Mouse (Mus musculus) midbrain, embryonic 13.5 days (tissue): ENCODE measurements around the gene Nadk. TPM values are rescaled to one million over a fixed set of nuclear protein-coding genes. Genes with fewer than 3 reads are reported as not detected.

ENCODE experiments used
- ATAC-seq: fragments of 200-750 bp; cut with Nextera tagmentation; 2 replicates; pipeline ENCODE4 v1.8.0; 2017; ENCODE audit warnings: mild to moderate bottlenecking, moderate TSS enrichment, moderate library complexity
- H3K27ac ChIP-seq: fragments of 300-500 bp; sonication (generic); 2 replicates; pipeline ENCODE4 v1.5.1; 2015; ENCODE audit warnings: inconsistent platforms, mild to moderate bottlenecking, moderate library complexity
- H3K27me3 ChIP-seq: fragments of 300-500 bp; sonication (generic); 2 replicates; pipeline ENCODE4 v1.6.1; 2015; ENCODE audit warnings: mild to moderate bottlenecking, inconsistent platforms
- H3K36me3 ChIP-seq: fragments of 300-500 bp; sonication (generic); 2 replicates; pipeline ENCODE4 v1.6.1; 2015; ENCODE audit warnings: mild to moderate bottlenecking, inconsistent platforms
- H3K4me1 ChIP-seq: fragments of 300-500 bp; sonication (generic); replicated peaks from 2 replicates; pipeline ENCODE4 v1.6.1; 2015; ENCODE audit warnings: inconsistent platforms
- H3K4me2 ChIP-seq: fragments of 300-500 bp; sonication (generic); replicated peaks from 2 replicates; pipeline ENCODE4 v1.6.1; 2015; ENCODE audit warnings: moderate library complexity, mild to moderate bottlenecking, inconsistent platforms
- H3K4me3 ChIP-seq: fragments of 300-500 bp; sonication (generic); replicated peaks from 2 replicates; pipeline ENCODE4 v1.5.1; 2015; ENCODE audit warnings: mild to moderate bottlenecking, inconsistent platforms
- H3K9ac ChIP-seq: fragments of 300-500 bp; sonication (generic); replicated peaks from 2 replicates; pipeline ENCODE4 v1.6.1; 2015; ENCODE audit warnings: mild to moderate bottlenecking, inconsistent platforms
- H3K9me3 ChIP-seq: fragments of 300-500 bp; sonication (generic); 2 replicates; pipeline ENCODE4 v1.6.1; 2016; ENCODE audit warnings: mild to moderate bottlenecking, inconsistent platforms
- WGBS: fragments of 180-500 bp; shearing (Covaris S2); methylation state at CpG from one replicate; pipeline ENCODE4 v1.1.7; 2015; 5-methylcytosine and 5-hydroxymethylcytosine counted together
- polyA plus RNA-seq: library from polyadenylated mRNA; unstranded; fragments of >200 nt; fragmentation: Nextera tagmentation; extraction: Ambion mirVana; gene quantifications from 2 replicates; pipeline ENCODE4 v1.2.1, GENCODE M21; 2015

Gene Nadk
- polyA plus RNA-seq, 1 experiment from 2014 or later, result 85.5 TPM

- no peak for ATAC-seq
- 85% methylated on average over 3 of the region's 3 CpGs for WGBS
- 0 out of 2 replicates have a peak, but pooled peaks cover 8% of the 10 kb centered on the region for H3K4me1 ChIP-seq
- no peak overlapping the region for H3K9ac ChIP-seq
- H3K4me3 ChIP-seq, result no peak overlapping the region
- H3K36me3 ChIP-seq, result peaks cover 4% of the 10 kb centered on the region; the same call in 1 of the 2 replicates
- no peaks in the 10 kb centered on the region for H3K27me3 ChIP-seq
- no peaks in the 10 kb centered on the region for H3K9me3 ChIP-seq
- H3K4me2 ChIP-seq, result no peak overlapping the region
- no peak overlapping the region for H3K27ac ChIP-seq
Observed at GRCm38 (mm10) chr4:155595777-155596176, 33.6 kb downstream of the Nadk start.

GRCm38 (mm10) chr4:155596606-155597005 lies 34.4 kb downstream of the Nadk start:
- no peak for ATAC-seq
- Histone ChIP-seq H3K4me1 (0 out of 2 replicates have a peak, but pooled peaks cover 8% of the 10 kb centered on the region), H3K36me3 (no peaks in the 10 kb centered on the region), H3K4me2 (no peak overlapping the region), H3K9me3 (no peaks in the 10 kb centered on the region), H3K27me3 (no peaks in the 10 kb centered on the region), H3K27ac (no peak overlapping the region), H3K9ac (no peak overlapping the region), H3K4me3 (no peak overlapping the region)
- WGBS, result 81% methylated on average over 5 of the region's 5 CpGs

- Histone ChIP-seq H3K27ac (no peak overlapping the region), H3K9ac (no peak overlapping the region), H3K27me3 (no peaks in the 10 kb centered on the region), H3K4me1 (peaks cover 24% of the 10 kb centered on the region), H3K9me3 (no peaks in the 10 kb centered on the region), H3K36me3 (peaks cover 8% of the 10 kb centered on the region; the same call in 1 of the 2 replicates), H3K4me3 (no peak overlapping the region), H3K4me2 (no peak overlapping the region)
- ATAC-seq, result no peak
- WGBS, result 32% methylated on average over 19 of the region's 20 CpGs
Observed at GRCm38 (mm10) chr4:155598536-155598935, 36.4 kb downstream of the Nadk start.

- WGBS, result 89% methylated on average over 11 of the region's 11 CpGs
- Histone ChIP-seq H3K27ac (peak overlapping the region; percentile 99), H3K36me3 (peaks cover 14% of the 10 kb centered on the region), H3K4me3 (peak overlapping the region; percentile 97), H3K9ac (peak overlapping the region; percentile 71; the same call in 1 of the 2 replicates), H3K9me3 (no peaks in the 10 kb centered on the region), H3K4me2 (peak overlapping the region; percentile 96), H3K4me1 (peaks cover 24% of the 10 kb centered on the region), H3K27me3 (no peaks in the 10 kb centered on the region)
- ATAC-seq, result no peak
Observed at GRCm38 (mm10) chr4:155599901-155600825, 38.0 kb downstream of the Nadk start.

GRCm38 (mm10) chr4:155601091-155601996 lies 39.2 kb downstream of the Nadk start, which contains the start of gene Slc35e2:
Slc35e2 (plus strand) TSS chr4:155601416.
- H3K9ac ChIP-seq, result peak within 1 kb of the TSS; percentile 99
- peak within 1 kb of the TSS; percentile 96 for H3K4me2 ChIP-seq
- no peaks in the 10 kb centered on the region for H3K9me3 ChIP-seq
- peak within 1 kb of the TSS; percentile 97 for H3K4me3 ChIP-seq
- peak within 1 kb of the TSS; percentile 99 for H3K27ac ChIP-seq
- ATAC-seq, result peak; percentile 96
- no peaks in the 10 kb centered on the region for H3K27me3 ChIP-seq
- WGBS, result under 1% methylated on average over 64 of the region's 65 CpGs
- H3K36me3 ChIP-seq, result peaks cover 21% of the 10 kb centered on the region
- peaks cover 24% of the 10 kb centered on the region for H3K4me1 ChIP-seq

GRCm38 (mm10) chr4:155601997-155602456 lies 39.8 kb downstream of the Nadk start:
- peak overlapping the region; percentile 99 for H3K9ac ChIP-seq
- H3K4me3 ChIP-seq, result peak overlapping the region; percentile 97
- peaks cover 24% of the 10 kb centered on the region for H3K4me1 ChIP-seq
- no peaks in the 10 kb centered on the region for H3K9me3 ChIP-seq
- peaks cover 23% of the 10 kb centered on the region for H3K36me3 ChIP-seq
- WGBS, result under 1% methylated on average over 31 of the region's 31 CpGs
- peak overlapping the region; percentile 99 for H3K27ac ChIP-seq
- H3K27me3 ChIP-seq, result no peaks in the 10 kb centered on the region
- ATAC-seq, result no peak
- peak overlapping the region; percentile 96 for H3K4me2 ChIP-seq

- Histone ChIP-seq H3K9ac (peak overlapping the region; percentile 99; the same call in 1 of the 2 replicates), H3K27ac (no peak overlapping the region), H3K4me2 (peak overlapping the region; percentile 96), H3K9me3 (no peaks in the 10 kb centered on the region), H3K36me3 (peaks cover 23% of the 10 kb centered on the region), H3K4me1 (peaks cover 24% of the 10 kb centered on the region), H3K27me3 (no peaks in the 10 kb centered on the region), H3K4me3 (peak overlapping the region; percentile 97)
- no peak for ATAC-seq
- WGBS, result 97% methylated on average over 1 of the region's 1 CpGs
Observed at GRCm38 (mm10) chr4:155602753-155603152, 40.6 kb downstream of the Nadk start.

GRCm38 (mm10) chr4:155603801-155604200 lies 41.6 kb downstream of the Nadk start:
- no peak overlapping the region for H3K27ac ChIP-seq
- H3K36me3 ChIP-seq, result peaks cover 23% of the 10 kb centered on the region
- H3K4me3 ChIP-seq, result no peak overlapping the region
- H3K27me3 ChIP-seq, result no peaks in the 10 kb centered on the region
- H3K4me2 ChIP-seq, result no peak overlapping the region
- 95% methylated on average over 6 of the region's 6 CpGs for WGBS
- no peak overlapping the region for H3K9ac ChIP-seq
- peaks cover 24% of the 10 kb centered on the region for H3K4me1 ChIP-seq
- H3K9me3 ChIP-seq, result no peaks in the 10 kb centered on the region
- ATAC-seq, result no peak

- WGBS, result 90% methylated on average over 4 of the region's 4 CpGs
- peaks cover 30% of the 10 kb centered on the region for H3K36me3 ChIP-seq
- no peaks in the 10 kb centered on the region for H3K27me3 ChIP-seq
- H3K9me3 ChIP-seq, result no peaks in the 10 kb centered on the region
- no peak overlapping the region for H3K27ac ChIP-seq
- peaks cover 23% of the 10 kb centered on the region for H3K4me1 ChIP-seq
- H3K9ac ChIP-seq, result no peak overlapping the region
- ATAC-seq, result no peak
- H3K4me2 ChIP-seq, result no peak overlapping the region
- no peak overlapping the region for H3K4me3 ChIP-seq
Observed at GRCm38 (mm10) chr4:155605132-155605531, 43.0 kb downstream of the Nadk start.

- H3K4me2 ChIP-seq, result no peak overlapping the region
- H3K9me3 ChIP-seq, result no peaks in the 10 kb centered on the region
- H3K9ac ChIP-seq, result no peak overlapping the region
- no peak overlapping the region for H3K27ac ChIP-seq
- H3K27me3 ChIP-seq, result no peaks in the 10 kb centered on the region
- 84% methylated on average over 2 of the region's 2 CpGs for WGBS
- H3K4me1 ChIP-seq, result peaks cover 16% of the 10 kb centered on the region
- no peak overlapping the region for H3K4me3 ChIP-seq
- ATAC-seq, result no peak
- H3K36me3 ChIP-seq, result peaks cover 44% of the 10 kb centered on the region
Observed at GRCm38 (mm10) chr4:155606825-155607224, 44.6 kb downstream of the Nadk start.

- H3K9ac ChIP-seq, result no peak overlapping the region
- no peak overlapping the region for H3K27ac ChIP-seq
- H3K36me3 ChIP-seq, result peaks cover 66% of the 10 kb centered on the region
- H3K4me2 ChIP-seq, result no peak overlapping the region
- no peak overlapping the region for H3K4me3 ChIP-seq
- no peaks in the 10 kb centered on the region for H3K27me3 ChIP-seq
- H3K9me3 ChIP-seq, result no peaks in the 10 kb centered on the region
- no peak for ATAC-seq
- 92% methylated on average over 3 of the region's 3 CpGs for WGBS
- H3K4me1 ChIP-seq, result no peaks in the 10 kb centered on the region
Observed at GRCm38 (mm10) chr4:155611860-155612259, 49.7 kb downstream of the Nadk start.
